Mouse (Mus musculus): Measurements from ENCODE around the gene C2.
"Not testable (repeated sequence)": the region's sequence is repeated elsewhere in the genome, so short reads cannot be mapped to it uniquely, and the experiment has no call there.

Gene C2

GRCm38 (mm10) chr17:34814818-34815370 is 83.2 kb downstream of the C2 start:
- no peak for DNase-seq

DNA sequence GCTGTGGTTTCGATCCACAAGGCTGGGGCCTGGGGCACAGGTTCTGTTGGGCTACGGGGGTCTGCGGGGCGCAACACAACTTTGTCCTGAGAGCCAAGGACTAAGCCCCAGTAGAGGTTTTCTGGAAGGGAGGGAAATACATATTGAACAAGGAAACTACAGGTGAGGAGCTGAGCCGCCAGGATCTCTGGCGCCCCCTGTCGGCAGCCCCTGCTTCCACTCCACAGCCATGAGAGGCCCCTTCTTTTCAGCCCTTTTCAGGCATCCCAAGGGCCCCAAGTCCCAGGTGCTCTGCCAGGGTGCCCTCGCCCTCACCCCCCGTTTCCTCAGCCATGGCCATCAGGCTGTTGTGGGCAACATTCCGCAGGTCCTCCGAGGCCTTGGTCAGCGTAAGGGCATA is 84.3 kb downstream of the C2 start:
- DNase-seq = not testable (repeated sequence)
